In genomic region chr2:92024274-92024672, GRCm38 (mm10) we compare ENCODE assay signal across 8 mouse cellular contexts. TPM values are rescaled to one million over a fixed set of nuclear protein-coding genes. Genes with fewer than 3 reads are reported as not detected.
DNase-seq lines count a peak whose midpoint lies in the region; ATAC-seq lines count a peak whose summit lies in the region.

Gene Creb3l1, minus strand, starts transcription at chr2:92024502.

- peaks cover 71% of the 10 kb centered on the region for H3K27me3 ChIP-seq in liver, embryonic 12.5 days (replicated peaks)

- H3K9me3 ChIP-seq in liver, embryonic 12.5 days (replicated peaks): no peaks in the 10 kb centered on the region

- peak within 1 kb of the TSS; percentile 65; the same call in 1 of the 2 replicates for H3K9ac ChIP-seq in liver, embryonic 12.5 days

- no peaks in the 10 kb centered on the region for H3K36me3 ChIP-seq in liver, embryonic 12.5 days

- peak within 1 kb of the TSS; percentile 62 for H3K4me3 ChIP-seq in liver, embryonic 12.5 days

- under 1% methylated on average over 21 of the region's 27 CpGs for WGBS in liver, embryonic 12.5 days (ENCODE audit: insufficient replicate concordance)

- peak; percentile 36; the same call in 1 of the 2 replicates for ATAC-seq in liver, embryonic 12.5 days

- 0 out of 2 replicates have a peak within 1 kb of the TSS, but pooled peaks have one; percentile 4 for H3K27ac ChIP-seq in liver, embryonic 12.5 days

- H3K4me2 ChIP-seq in liver, embryonic 12.5 days: peak within 1 kb of the TSS; percentile 93

- peaks cover 41% of the 10 kb centered on the region for H3K4me1 ChIP-seq in liver, embryonic 12.5 days

- peak; percentile 49 for DNase-seq in urinary bladder, adult 2 months (ENCODE audit: low spot score)
- no peak for DNase-seq in urinary bladder, postnatal 10 days (ENCODE audit: low spot score)
- DNase-seq in embryo, embryonic 11 days: peak; percentile 89
- DNase-seq in heart, adult 8-10 months (ENCODE audit: low spot score): peak; percentile 86
- peak; percentile 82 for DNase-seq in kidney, adult 18-20 months
- DNase-seq in neural tube, embryonic 10.5 days (ENCODE audit: extremely low spot score, low spot score): peak; percentile 81
- DNase-seq in thymus, postnatal 10 days (ENCODE audit: low spot score in 2 of 2): no peak

RNA-seq across cellular contexts. Expression of gene Creb3l1, which starts in this region (rescaled TPM):
- polyA plus RNA-seq in urinary bladder, adult 2 months (2012; rRNA removed): 4.9 and 15.4 TPM in 2 replicates
- 1 to 10 TPM; 2.5 to 4.0 (median 3.1) TPM for total RNA-seq in heart, adult 8-10 months (2022)
- 1.9 and 2.3 TPM in 2 replicates for polyA plus RNA-seq in liver, embryonic 12.5 days (2016; fragmentation: Nextera tagmentation; extraction: Ambion mirVana)

Comparison
In these comparisons a context has a peak if more than half of its experiments do, and no peak if none do; other contexts are left out.
1. DNase-seq: peak in urinary bladder, adult 2 months (single experiment), embryo, embryonic 11 days (single experiment), heart, adult 8-10 months (single experiment), kidney, adult 18-20 months (single experiment) and neural tube, embryonic 10.5 days (single experiment); none in urinary bladder, postnatal 10 days (single experiment) and thymus, postnatal 10 days (0 of 2).